Mouse (Mus musculus) hindbrain, embryonic 14.5 days (tissue): ENCODE data around the gene Cacna1h. TPM values are rescaled to one million over a fixed set of nuclear protein-coding genes. Genes with fewer than 3 reads are reported as not detected.

Experiments used
- ATAC-seq: fragments of 200-750 bp; cut with Nextera tagmentation; 2 replicates; pipeline ENCODE4 v1.8.0; 2017; ENCODE audit warnings: moderate number of reproducible peaks, mild to moderate bottlenecking, moderate TSS enrichment, moderate library complexity; ENCODE audit not compliant: low FRiP score
- DNase-seq: peaks from one replicate; pipeline ENCODE4 v3.0.0-alpha.2; 2015; ENCODE audit warnings: low spot score
- H3K27ac ChIP-seq: fragments of 300-500 bp; sonication (generic); 2 replicates; pipeline ENCODE4 v1.5.1; 2014; ENCODE audit warnings: mild to moderate bottlenecking, moderate library complexity
- H3K27me3 ChIP-seq: fragments of 300-500 bp; sonication (generic); 2 replicates; pipeline ENCODE4 v1.6.1; 2014; ENCODE audit warnings: mild to moderate bottlenecking, low read length, mixed read lengths; ENCODE audit not compliant: control insufficient read depth, insufficient read depth
- H3K36me3 ChIP-seq: fragments of 300-500 bp; sonication (generic); replicated peaks from 2 replicates; pipeline ENCODE4 v1.6.1; 2014; ENCODE audit not compliant: control insufficient read depth, insufficient read depth
- H3K4me1 ChIP-seq: fragments of 300-500 bp; sonication (generic); replicated peaks from 2 replicates; pipeline ENCODE4 v1.6.1; 2014; ENCODE audit warnings: antibody characterized with exemption, low read length, mixed read lengths; ENCODE audit not compliant: control insufficient read depth, insufficient read depth
- H3K4me2 ChIP-seq: fragments of 300-500 bp; sonication (generic); replicated peaks from 2 replicates; pipeline ENCODE4 v1.6.1; 2014; ENCODE audit warnings: mild to moderate bottlenecking, moderate library complexity
- H3K4me3 ChIP-seq: fragments of 300-500 bp; sonication (generic); replicated peaks from 2 replicates; pipeline ENCODE4 v1.5.1; 2014; ENCODE audit warnings: mild to moderate bottlenecking, low read length
- H3K9ac ChIP-seq: fragments of 300-500 bp; sonication (generic); 2 replicates; pipeline ENCODE4 v1.6.1; 2014
- H3K9me3 ChIP-seq: fragments of 300-500 bp; sonication (generic); 2 replicates; pipeline ENCODE4 v1.6.1; 2016; ENCODE audit warnings: low read length; ENCODE audit not compliant: control insufficient read depth
- WGBS: fragments of 180-500 bp; shearing (Covaris S2); extraction: QIAGEN DNeasy Blood & Tissue Kit; methylation state at CpG from one replicate; pipeline ENCODE4 v1.1.7; 2014; 5-methylcytosine and 5-hydroxymethylcytosine counted together
- polyA plus RNA-seq: library from polyadenylated mRNA; unstranded; fragments of >200 nt; fragmentation: Nextera tagmentation; extraction: Ambion mirVana; gene quantifications from 2 replicates; pipeline ENCODE4 v1.2.1, GENCODE M21; 2014

Cacna1h gene
- polyA plus RNA-seq, 1 experiment from 2014 or later = 14.1 TPM

DNA sequence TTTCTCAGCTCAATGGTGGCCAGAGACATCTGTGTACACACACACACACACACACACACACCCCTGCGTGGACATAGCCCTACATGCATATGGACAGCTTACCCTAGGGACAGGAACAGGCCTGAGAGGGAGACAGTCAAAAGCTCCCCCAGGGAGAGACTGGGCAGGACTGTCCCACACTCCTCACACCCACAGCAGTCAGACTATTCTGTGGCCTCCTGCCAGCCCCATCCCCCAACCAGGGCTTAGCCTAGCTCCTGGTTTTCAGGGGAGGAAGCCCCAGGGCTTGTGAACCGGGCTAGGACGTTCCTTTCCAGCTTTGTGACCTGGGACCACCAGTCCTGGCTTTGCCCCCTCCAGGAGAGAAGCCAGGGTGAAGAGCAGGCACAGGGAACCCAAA lies 17.4 kb downstream of the Cacna1h start:
- no peak overlapping the region for H3K4me3 ChIP-seq
- H3K9ac ChIP-seq = no peak overlapping the region; the same call in 1 of the 2 replicates
- H3K9me3 ChIP-seq = no peaks in the 10 kb centered on the region
- H3K27ac ChIP-seq = no peak overlapping the region
- peaks cover 59% of the 10 kb centered on the region for H3K4me1 ChIP-seq
- H3K4me2 ChIP-seq = no peak overlapping the region
- ATAC-seq (0 out of 2 replicates have a peak, but pooled peaks have one; percentile 16), DNase-seq (no peak)
- H3K27me3 ChIP-seq = no peaks in the 10 kb centered on the region
- H3K36me3 ChIP-seq = no peaks in the 10 kb centered on the region; the same call in 1 of the 2 replicates
- 9% methylated on average over 3 of the region's 3 CpGs for WGBS

- H3K4me1 ChIP-seq = peaks cover 66% of the 10 kb centered on the region
- H3K9ac ChIP-seq = no peak overlapping the region; the same call in 1 of the 2 replicates
- H3K4me3 ChIP-seq = no peak overlapping the region
- ATAC-seq (peak; percentile 19; the same call in 1 of the 2 replicates), DNase-seq (no peak)
- no peaks in the 10 kb centered on the region for H3K27me3 ChIP-seq
- 2% methylated on average over 6 of the region's 6 CpGs for WGBS
- H3K36me3 ChIP-seq = no peaks in the 10 kb centered on the region
- H3K27ac ChIP-seq = 0 out of 2 replicates have a peak overlapping the region, but pooled peaks have one; percentile 44
- no peaks in the 10 kb centered on the region for H3K9me3 ChIP-seq
- 0 out of 2 replicates have a peak overlapping the region, but pooled peaks have one; percentile 8 for H3K4me2 ChIP-seq
Measured at GRCm38 (mm10) chr17:25415421-25415913, 18.1 kb downstream of the Cacna1h start.

- 37% methylated on average over 3 of the region's 3 CpGs for WGBS
- Histone ChIP-seq H3K27ac (no peak overlapping the region), H3K4me2 (no peak overlapping the region), H3K4me3 (no peak overlapping the region), H3K27me3 (no peaks in the 10 kb centered on the region), H3K36me3 (no peaks in the 10 kb centered on the region), H3K9me3 (no peaks in the 10 kb centered on the region), H3K4me1 (peaks cover 71% of the 10 kb centered on the region), H3K9ac (no peak overlapping the region)
- ATAC-seq (no peak), DNase-seq (no peak)
Measured at GRCm38 (mm10) chr17:25414917-25415316, 18.7 kb downstream of the Cacna1h start.

DNA sequence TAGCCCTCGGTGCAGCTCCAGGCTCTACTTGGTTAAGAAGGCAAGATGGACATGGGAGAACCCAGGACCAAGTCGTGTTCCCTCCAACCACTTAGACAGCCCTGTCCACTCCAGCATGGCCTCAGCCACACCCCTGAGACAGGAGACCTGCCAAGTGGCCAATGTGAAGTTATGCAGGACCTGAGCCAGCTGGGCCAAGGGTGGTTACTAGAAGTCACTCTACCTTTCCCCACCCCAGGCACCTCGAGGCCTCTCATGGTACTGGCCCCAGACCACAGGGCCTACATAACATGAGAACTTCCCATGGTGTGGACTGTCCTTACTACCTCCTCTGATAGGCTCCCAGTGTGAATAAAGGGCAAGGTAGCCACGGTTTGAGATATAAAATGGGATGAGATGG lies 19.4 kb downstream of the Cacna1h start:
- no peak overlapping the region for H3K4me2 ChIP-seq
- no peaks in the 10 kb centered on the region for H3K27me3 ChIP-seq
- H3K27ac ChIP-seq = no peak overlapping the region
- H3K4me1 ChIP-seq = peaks cover 71% of the 10 kb centered on the region
- H3K9me3 ChIP-seq = no peaks in the 10 kb centered on the region
- no peaks in the 10 kb centered on the region for H3K36me3 ChIP-seq
- WGBS = 73% methylated on average over 4 of the region's 4 CpGs
- ATAC-seq (no peak), DNase-seq (no peak)
- no peak overlapping the region for H3K9ac ChIP-seq
- H3K4me3 ChIP-seq = no peak overlapping the region

- peak overlapping the region; percentile 75 for H3K27ac ChIP-seq
- DNase-seq = no peak
- no peak for ATAC-seq
- no peak overlapping the region for H3K4me3 ChIP-seq
- peaks cover 67% of the 10 kb centered on the region for H3K4me1 ChIP-seq
- H3K27me3 ChIP-seq = no peaks in the 10 kb centered on the region
- peak overlapping the region; percentile 4; the same call in 1 of the 2 replicates for H3K9ac ChIP-seq
- WGBS = 71% methylated on average over 4 of the region's 4 CpGs
- H3K4me2 ChIP-seq = no peak overlapping the region
- no peaks in the 10 kb centered on the region for H3K9me3 ChIP-seq
- no peaks in the 10 kb centered on the region for H3K36me3 ChIP-seq
Measured at GRCm38 (mm10) chr17:25411251-25411650, 22.3 kb downstream of the Cacna1h start.

DNA sequence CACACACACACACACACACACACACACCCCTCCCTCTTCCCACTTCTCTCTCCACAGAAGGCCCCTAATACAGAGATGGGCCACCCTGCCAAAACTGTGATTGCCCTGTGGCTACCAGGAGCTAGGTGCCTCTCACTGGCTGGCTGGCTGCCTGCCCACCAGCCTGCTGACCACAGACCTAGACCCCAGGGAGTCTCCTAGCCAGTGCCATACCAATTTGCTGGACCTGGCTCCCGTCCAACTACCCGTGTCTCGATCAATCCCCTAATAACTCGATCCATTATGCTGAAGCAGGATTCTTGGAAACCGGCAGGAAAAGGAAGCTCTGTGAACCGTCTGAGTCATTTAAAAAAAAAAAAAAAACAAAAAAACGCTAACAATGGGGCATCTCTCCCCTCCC lies 22.8 kb downstream of the Cacna1h start:
- H3K27ac ChIP-seq = peak overlapping the region; percentile 75
- H3K4me1 ChIP-seq = peaks cover 67% of the 10 kb centered on the region
- H3K4me3 ChIP-seq = no peak overlapping the region
- whole genome bisulfite sequencing = 17% methylated on average over 7 of the region's 7 CpGs
- DNase-seq (no peak), ATAC-seq (no peak)
- peak overlapping the region; percentile 4; the same call in 1 of the 2 replicates for H3K9ac ChIP-seq
- no peaks in the 10 kb centered on the region for H3K9me3 ChIP-seq
- no peaks in the 10 kb centered on the region for H3K27me3 ChIP-seq
- H3K36me3 ChIP-seq = no peaks in the 10 kb centered on the region
- H3K4me2 ChIP-seq = no peak overlapping the region

- peak overlapping the region; percentile 75; the same call in 1 of the 2 replicates for H3K27ac ChIP-seq
- ATAC-seq = no peak
- H3K4me2 ChIP-seq = no peak overlapping the region
- H3K4me3 ChIP-seq = no peak overlapping the region
- 82% methylated on average over 6 of the region's 6 CpGs for WGBS
- no peaks in the 10 kb centered on the region for H3K9me3 ChIP-seq
- H3K4me1 ChIP-seq = peaks cover 67% of the 10 kb centered on the region
- H3K9ac ChIP-seq = no peak overlapping the region
- H3K36me3 ChIP-seq = no peaks in the 10 kb centered on the region
- no peaks in the 10 kb centered on the region for H3K27me3 ChIP-seq
- DNase-seq = no peak
Measured at GRCm38 (mm10) chr17:25410180-25410579, 23.4 kb downstream of the Cacna1h start.

DNA sequence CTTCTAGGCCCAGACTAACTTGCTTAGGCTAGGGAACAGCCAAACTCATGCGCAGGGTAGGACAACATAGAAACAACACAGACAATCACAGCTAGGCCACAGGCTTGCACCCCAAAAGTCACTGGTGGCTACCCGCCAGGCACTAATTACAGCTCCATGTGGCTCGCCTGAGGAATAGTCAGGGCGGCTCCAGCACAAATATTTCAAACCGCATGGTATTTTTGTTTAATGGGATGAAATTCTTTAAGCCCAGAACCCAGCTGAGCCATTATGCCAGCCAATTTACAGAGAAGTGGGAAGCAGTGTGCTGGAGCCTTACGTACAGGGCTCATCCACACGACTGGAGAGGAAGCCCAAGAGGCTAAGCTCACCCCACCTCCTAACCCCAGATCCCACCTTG lies 24.0 kb downstream of the Cacna1h start:
- DNase-seq (no peak), ATAC-seq (no peak)
- no peak overlapping the region for H3K9ac ChIP-seq
- H3K4me3 ChIP-seq = no peak overlapping the region
- H3K27ac ChIP-seq = peak overlapping the region; percentile 75
- WGBS = 48% methylated on average over 7 of the region's 7 CpGs
- no peaks in the 10 kb centered on the region for H3K9me3 ChIP-seq
- no peak overlapping the region for H3K4me2 ChIP-seq
- peaks cover 67% of the 10 kb centered on the region for H3K4me1 ChIP-seq
- H3K27me3 ChIP-seq = no peaks in the 10 kb centered on the region
- no peaks in the 10 kb centered on the region for H3K36me3 ChIP-seq

DNA sequence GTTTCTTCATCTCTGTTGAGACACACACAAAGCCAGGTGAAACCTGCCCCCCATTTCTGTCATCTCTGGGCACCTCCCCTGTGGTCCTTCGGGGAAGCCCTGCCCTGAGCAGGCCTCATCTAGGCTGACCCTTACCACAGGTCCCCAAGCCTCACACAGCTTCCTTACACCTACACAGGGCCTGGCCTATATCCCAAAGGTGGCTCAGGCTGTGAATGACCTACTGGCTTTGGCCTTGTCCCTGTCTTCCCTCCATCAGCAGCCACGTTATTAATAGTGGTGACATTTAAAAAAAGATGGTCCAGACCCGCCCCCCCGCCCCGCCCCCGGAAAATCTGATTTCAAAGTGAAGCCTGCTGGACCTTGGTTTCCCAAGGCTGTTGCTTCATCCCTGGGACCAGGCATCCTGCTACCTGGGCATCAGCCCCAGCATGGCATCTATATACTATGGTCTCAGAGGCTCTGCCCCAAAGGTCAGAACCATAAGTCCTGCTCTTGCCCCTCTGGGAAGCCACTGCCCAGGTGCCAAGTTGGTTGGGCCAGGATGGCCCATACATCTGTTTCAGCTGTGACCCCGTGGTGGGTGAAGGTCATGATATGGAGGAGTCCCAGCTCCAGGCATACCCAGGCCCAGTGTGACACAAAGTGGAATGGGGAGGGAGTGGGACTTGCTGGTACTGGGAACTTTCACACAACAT lies 25.1 kb downstream of the Cacna1h start:
- no peaks in the 10 kb centered on the region for H3K27me3 ChIP-seq
- H3K4me3 ChIP-seq = no peak overlapping the region
- WGBS = 84% methylated on average over 7 of the region's 7 CpGs
- DNase-seq = no peak
- no peak overlapping the region for H3K27ac ChIP-seq
- no peaks in the 10 kb centered on the region for H3K9me3 ChIP-seq
- no peak for ATAC-seq
- no peak overlapping the region for H3K4me2 ChIP-seq
- no peaks in the 10 kb centered on the region for H3K36me3 ChIP-seq
- H3K4me1 ChIP-seq = peaks cover 71% of the 10 kb centered on the region
- H3K9ac ChIP-seq = no peak overlapping the region
